Mouse (Mus musculus) lung, adult 2 months (tissue): ENCODE measurements around the gene Slc12a3.

Experiments used
- CTCF ChIP-seq: fragments of 200-500 bp; IDR thresholded peaks from 2 replicates; pipeline ENCODE4 v1.5.1; 2011; ENCODE audit warnings: mild to moderate bottlenecking, low read length, control low read depth; ENCODE audit not compliant: insufficient read depth
- POLR2A ChIP-seq: fragments of 200-500 bp; IDR thresholded peaks from 2 replicates; pipeline ENCODE4 v1.6.1; 2011; ENCODE audit warnings: low read depth, mild to moderate bottlenecking, control low read depth, low read length, borderline replicate concordance; ENCODE audit errors: extremely low read depth

- TF ChIP-seq CTCF (no peak), POLR2A (no peak)
Measured at GRCm38 (mm10) chr8:94372955-94373599, 44.1 kb downstream of the Slc12a3 start.
